Mouse (Mus musculus) left cerebral cortex, postnatal 10 days (tissue): ENCODE data around the gene Caprin2. TPM values are rescaled to one million over a fixed set of nuclear protein-coding genes. Genes with fewer than 3 reads are reported as not detected.

Source experiments
- DNase-seq, 2 experiments: peaks; one replicate each; pipeline ENCODE4 v3.0.0; 2021 to 2022; ENCODE audit warnings: low spot score in 2 of 2, mixed read lengths in 1 of 2; ENCODE audit errors: extremely low spot score in 1 of 2
- intact Hi-C: fragments of 180-260 bp; cut with DNase I; formaldehyde crosslinking; loops from one replicate; pipeline ENCODE4 v1.15.1; 2025
- total RNA-seq, 2 experiments: library from RNA; stranded (reverse); gene quantifications; 2 replicates each; pipeline ENCODE4 v1.2.3; 2021

Gene Caprin2
- total RNA-seq, 2 experiments from 2014 or later = 6.2 to 8.0 TPM

- intact Hi-C loops = no loop called here
- DNase-seq = peak; percentile 4 to 16
Observed at GRCm38 (mm10) chr6:148894888-148895772, 907 bp downstream of the Caprin2 start.

- intact Hi-C loops = no loop called here
- DNase-seq = no peak
Observed at GRCm38 (mm10) chr6:148873911-148874310, 22.1 kb downstream of the Caprin2 start.

GRCm38 (mm10) chr6:148845629-148846028 lies 50.4 kb downstream of the Caprin2 start:
- DNase-seq = no peak
- intact Hi-C loops = no loop called here

GRCm38 (mm10) chr6:148841760-148842159 lies 54.3 kb downstream of the Caprin2 start:
- DNase-seq = no peak
- intact Hi-C loops = no loop called here

- intact Hi-C loops = no loop called here
- no peak for DNase-seq
Observed at GRCm38 (mm10) chr6:148838460-148838859, 57.6 kb downstream of the Caprin2 start.

- no peak for DNase-seq
- intact Hi-C loops = no loop called here
Observed at GRCm38 (mm10) chr6:148831728-148832121, 64.3 kb downstream of the Caprin2 start.

- intact Hi-C loops = no loop called here
Observed at GRCm38 (mm10) chr6:148830748-148831727, 65.0 kb downstream of the Caprin2 start, which contains the start of gene Ipo8. Ipo8 (minus strand) TSS chr6:148831467.

GRCm38 (mm10) chr6:148830355-148830747 lies 65.7 kb downstream of the Caprin2 start:
- no peak for DNase-seq
- intact Hi-C loops = no loop called here

More at GRCm38 (mm10) chr6:148830748-148831727, 65.0 kb downstream of the Caprin2 start, which contains the start of gene Ipo8:
- peak; percentile 94 for DNase-seq

- intact Hi-C loops = no loop called here
- DNase-seq = no peak
Observed at GRCm38 (mm10) chr6:148826119-148826518, 69.9 kb downstream of the Caprin2 start.

GRCm38 (mm10) chr6:148818624-148819343 lies 77.3 kb downstream of the Caprin2 start:
- intact Hi-C loops = loop anchor here (10.0 kb wide), 1 partner anchor 186 kb away; no protein-coding TSS in a partner anchor
- DNase-seq = no peak

GRCm38 (mm10) chr6:148816751-148817150 lies 79.3 kb downstream of the Caprin2 start:
- DNase-seq = no peak
- intact Hi-C loops = loop anchor here (10.0 kb wide), 1 partner anchor 188 kb away; no protein-coding TSS in a partner anchor

GRCm38 (mm10) chr6:148811117-148811516 lies 84.9 kb downstream of the Caprin2 start:
- intact Hi-C loops = loop anchor here (10.0 kb wide), 1 partner anchor 194 kb away; no protein-coding TSS in a partner anchor
- DNase-seq = no peak

- no peak for DNase-seq
- intact Hi-C loops = no loop called here
Observed at GRCm38 (mm10) chr6:148799773-148800172, 96.3 kb downstream of the Caprin2 start.

GRCm38 (mm10) chr6:148795145-148795544 lies 100.9 kb downstream of the Caprin2 start:
- intact Hi-C loops = no loop called here
- peak in 1 of 2 experiments; percentile 7 for DNase-seq

Other genes starting within 250 kb of the Caprin2 start
- 10 to 100 TPM; 28.3 to 30.1 TPM for gene Ipo8, start 64.8 kb downstream of the Caprin2 start, total RNA-seq
- gene Sinhcaf, start 50.2 kb upstream of the Caprin2 start, total RNA-seq = 1 to 10 TPM; 3.8 to 4.5 TPM
- 10 to 100 TPM; 45.6 to 48.6 TPM for gene Dennd5b, start 205.4 kb upstream of the Caprin2 start, total RNA-seq
- gene Gm10203, start 233.9 kb upstream of the Caprin2 start, total RNA-seq = not detected
- 1 to 10 TPM; 1.6 to 2.3 TPM for gene Etfbkmt, start 243.6 kb upstream of the Caprin2 start, total RNA-seq